Mouse (Mus musculus) hindbrain, embryonic 11.5 days (tissue): ENCODE measurements around the gene Nim1k. TPM values are rescaled to one million over a fixed set of nuclear protein-coding genes. Genes with fewer than 3 reads are reported as not detected.
"Not testable (repeated sequence)": the region's sequence is repeated elsewhere in the genome, so short reads cannot be mapped to it uniquely, and the experiment has no call there.

Experiments
- ATAC-seq: fragments of 200-750 bp; cut with Nextera tagmentation; 2 replicates; pipeline ENCODE4 v1.8.0; 2017; ENCODE audit warnings: mild to moderate bottlenecking, moderate TSS enrichment, moderate library complexity; ENCODE audit not compliant: low FRiP score
- DNase-seq: peaks from one replicate; pipeline ENCODE4 v3.0.0-alpha.2; 2015; ENCODE audit warnings: low spot score
- H3K27ac ChIP-seq: fragments of 300-500 bp; sonication (generic); 2 replicates; pipeline ENCODE4 v1.5.1; 2014; ENCODE audit warnings: mild to moderate bottlenecking, low read depth, low read length
- H3K27me3 ChIP-seq: fragments of 300-500 bp; sonication (generic); 2 replicates; pipeline ENCODE4 v1.6.1; 2014; ENCODE audit warnings: mild to moderate bottlenecking, low read length, moderate library complexity, mixed read lengths; ENCODE audit not compliant: control insufficient read depth, insufficient read depth
- H3K36me3 ChIP-seq: fragments of 300-500 bp; sonication (generic); 2 replicates; pipeline ENCODE4 v1.6.1; 2014; ENCODE audit warnings: mild to moderate bottlenecking, low read length, moderate library complexity, mixed read lengths; ENCODE audit not compliant: control insufficient read depth, insufficient read depth
- H3K4me1 ChIP-seq: fragments of 300-500 bp; sonication (generic); replicated peaks from 2 replicates; pipeline ENCODE4 v1.6.1; 2014; ENCODE audit warnings: low read length, mixed read lengths; ENCODE audit not compliant: control insufficient read depth, insufficient read depth
- H3K4me2 ChIP-seq: fragments of 300-500 bp; sonication (generic); replicated peaks from 2 replicates; pipeline ENCODE4 v1.6.1; 2014; ENCODE audit warnings: mild to moderate bottlenecking, low read depth, low read length
- H3K4me3 ChIP-seq: fragments of 300-500 bp; sonication (generic); 2 replicates; pipeline ENCODE4 v1.5.1; 2014; ENCODE audit warnings: low read depth, low read length
- H3K9ac ChIP-seq: fragments of 300-500 bp; sonication (generic); 2 replicates; pipeline ENCODE4 v1.6.1; 2014; ENCODE audit warnings: low read depth, low read length
- H3K9me3 ChIP-seq: fragments of 300-500 bp; sonication (generic); 2 replicates; pipeline ENCODE4 v1.6.1; 2016; ENCODE audit warnings: low read length; ENCODE audit not compliant: control insufficient read depth
- WGBS: fragments of 180-500 bp; shearing (Covaris S2); extraction: QIAGEN DNeasy Blood & Tissue Kit; methylation state at CpG from one replicate; pipeline ENCODE4 v1.1.7; 2014; 5-methylcytosine and 5-hydroxymethylcytosine counted together
- polyA plus RNA-seq: library from polyadenylated mRNA; unstranded; fragments of >200 nt; fragmentation: Nextera tagmentation; extraction: Ambion mirVana; gene quantifications from 2 replicates; pipeline ENCODE4 v1.2.1, GENCODE M21; 2014

Nim1k gene
- polyA plus RNA-seq, 1 experiment from 2014 or later: 1.0 TPM

DNA sequence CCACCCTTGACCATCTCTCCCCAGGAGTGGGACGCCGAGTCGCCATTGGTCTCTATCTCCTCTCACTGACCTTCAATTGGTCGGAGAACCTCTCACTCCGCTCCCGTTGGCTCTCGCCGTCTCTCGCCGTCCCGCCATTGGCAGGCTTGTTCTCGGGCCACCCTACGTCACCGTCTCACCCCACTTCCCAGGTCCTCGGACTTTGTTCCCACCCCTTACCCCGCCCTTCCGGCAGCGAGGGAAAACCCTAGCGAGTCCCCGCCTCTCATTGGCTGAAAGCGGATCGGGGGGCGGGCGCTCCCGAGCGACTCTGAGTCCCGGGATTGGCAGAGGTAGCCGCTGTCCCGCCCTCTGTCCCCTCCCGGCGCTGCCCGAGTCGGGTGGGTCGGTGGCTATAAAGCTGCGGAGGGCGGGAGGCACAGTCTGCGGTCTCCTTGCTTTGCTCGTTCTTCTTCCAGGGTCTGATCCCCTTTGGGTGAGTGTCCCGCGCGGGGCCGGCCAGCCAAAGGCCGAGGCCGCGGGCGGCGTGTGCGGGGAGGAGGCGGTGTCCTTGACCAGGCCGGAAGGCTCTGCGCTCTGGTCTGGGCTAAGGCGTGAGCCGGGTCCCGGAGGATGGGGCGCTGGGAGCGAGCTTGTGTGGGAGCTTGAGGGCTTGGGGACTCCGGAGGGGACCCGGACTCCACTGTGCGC lies 65.5 kb downstream of the Nim1k start, which contains the start of gene Hmgcs1:
TSS of gene Hmgcs1 (plus strand) at position 341 of the 690 bp plus-strand sequence.
- no peaks in the 10 kb centered on the region for H3K36me3 ChIP-seq
- under 1% methylated on average over 58 of the region's 59 CpGs for WGBS
- peak within 1 kb of the TSS; percentile 71 for H3K4me2 ChIP-seq
- peak within 1 kb of the TSS; percentile 96 for H3K27ac ChIP-seq
- peak; percentile 100 for DNase-seq
- H3K27me3 ChIP-seq: no peaks in the 10 kb centered on the region
- H3K4me3 ChIP-seq: peak within 1 kb of the TSS; percentile 93
- ATAC-seq: peak; percentile 99
- no peaks in the 10 kb centered on the region for H3K9me3 ChIP-seq
- peak within 1 kb of the TSS; percentile 96 for H3K9ac ChIP-seq
- no peaks in the 10 kb centered on the region; the same call in 1 of the 2 replicates for H3K4me1 ChIP-seq

DNA sequence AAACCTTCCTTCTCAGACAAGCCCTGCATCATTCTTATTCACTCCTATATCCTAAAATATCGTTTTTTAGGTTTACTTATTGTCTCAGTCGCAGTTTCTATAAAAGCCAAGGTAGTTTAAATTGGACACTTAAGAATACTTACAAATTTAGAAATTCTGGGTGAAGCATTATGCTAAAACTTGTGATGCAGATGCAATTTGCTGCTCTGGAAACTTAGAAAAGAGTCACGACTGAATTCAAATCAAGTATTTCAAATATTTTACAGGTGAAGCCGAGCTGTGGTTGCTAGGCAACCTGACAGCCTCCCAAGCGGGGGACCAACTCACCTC lies 66.0 kb downstream of the Nim1k start:
- H3K4me2 ChIP-seq: peak overlapping the region; percentile 30
- 13% methylated on average over 5 of the region's 5 CpGs for WGBS

DNA sequence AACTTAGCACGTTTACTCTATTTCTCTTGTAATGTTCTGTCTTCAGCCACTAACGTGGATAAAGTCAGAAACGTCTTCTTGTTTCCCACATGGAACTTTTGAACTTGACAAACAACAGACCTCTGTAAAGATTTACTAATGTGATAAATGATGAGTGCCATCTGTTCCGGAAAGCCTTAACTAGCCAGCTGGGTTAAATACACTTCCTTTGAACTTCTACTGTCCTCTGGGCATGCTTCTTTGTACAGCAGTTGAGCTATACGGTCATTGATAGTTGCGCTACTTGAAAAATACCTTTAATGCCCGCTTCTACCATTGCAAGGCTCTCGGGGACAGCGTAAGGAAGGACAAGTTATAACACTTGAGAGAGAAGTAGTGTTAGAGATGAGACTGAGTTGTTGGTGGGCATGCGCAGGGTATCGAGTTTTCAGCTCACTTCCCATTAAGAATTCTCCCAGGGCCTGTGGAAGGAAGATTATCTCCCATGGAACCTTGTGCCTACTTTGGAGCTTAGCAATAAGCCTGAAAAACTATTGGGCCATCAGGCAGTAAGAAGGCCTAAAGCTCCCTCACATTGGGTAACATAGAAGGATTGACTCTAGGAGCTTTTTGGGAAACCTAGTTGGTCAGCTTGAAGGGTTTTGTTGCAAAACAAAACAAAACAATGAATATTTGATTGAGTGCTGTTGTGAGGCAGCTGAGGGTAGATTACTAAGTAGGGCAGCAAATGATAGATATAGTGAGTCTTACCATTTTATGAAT lies 71.1 kb downstream of the Nim1k start:
- Histone ChIP-seq H3K9me3 (no peaks in the 10 kb centered on the region), H3K27me3 (no peaks in the 10 kb centered on the region), H3K9ac (no peak overlapping the region), H3K4me1 (no peaks in the 10 kb centered on the region), H3K4me3 (no peak overlapping the region), H3K27ac (no peak overlapping the region), H3K36me3 (no peaks in the 10 kb centered on the region), H3K4me2 (no peak overlapping the region)
- 80% methylated on average over 11 of the region's 11 CpGs for WGBS
- ATAC-seq (no peak), DNase-seq (no peak)

More for the DNA sequence above, 66.0 kb downstream of the Nim1k start:
- peak overlapping the region; percentile 21 for H3K4me3 ChIP-seq
- no peak for DNase-seq
- no peak overlapping the region for H3K9ac ChIP-seq
- H3K9me3 ChIP-seq: no peaks in the 10 kb centered on the region
- H3K27ac ChIP-seq: 0 out of 2 replicates have a peak overlapping the region, but pooled peaks have one; percentile 58
- no peaks in the 10 kb centered on the region for H3K36me3 ChIP-seq
- no peaks in the 10 kb centered on the region; the same call in 1 of the 2 replicates for H3K4me1 ChIP-seq
- H3K27me3 ChIP-seq: no peaks in the 10 kb centered on the region
- ATAC-seq: no peak

- WGBS: 90% methylated on average over 3 of the region's 3 CpGs
- no peaks in the 10 kb centered on the region for H3K27me3 ChIP-seq
Measured at GRCm38 (mm10) chr13:119681161-119681560, 74.5 kb downstream of the Nim1k start.

DNA sequence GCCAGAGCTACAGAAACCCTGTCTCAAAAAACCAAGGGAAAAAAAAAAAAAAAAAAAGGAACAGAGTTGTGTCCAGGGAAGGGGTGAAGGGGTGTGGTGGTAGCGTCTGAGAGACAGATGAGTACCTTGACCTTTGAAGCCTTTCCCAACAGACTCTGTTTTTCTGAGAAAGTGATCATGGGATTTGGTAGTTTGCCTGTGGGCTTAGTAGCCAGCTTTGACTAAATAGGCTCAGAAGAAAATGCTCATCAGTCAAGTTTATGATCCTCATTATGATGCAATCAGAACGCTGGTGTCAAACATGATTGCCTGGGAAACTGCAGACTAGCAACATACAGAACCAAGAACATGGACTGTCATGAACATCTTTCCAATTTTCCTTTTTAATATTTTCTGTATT lies 76.0 kb downstream of the Nim1k start:
- Histone ChIP-seq H3K9me3 (no peaks in the 10 kb centered on the region), H3K27me3 (no peaks in the 10 kb centered on the region), H3K27ac (no peak overlapping the region), H3K4me2 (no peak overlapping the region), H3K36me3 (no peaks in the 10 kb centered on the region), H3K9ac (no peak overlapping the region), H3K4me1 (no peaks in the 10 kb centered on the region), H3K4me3 (no peak overlapping the region)
- ATAC-seq (no peak), DNase-seq (no peak)
- WGBS: 73% methylated on average over 2 of the region's 2 CpGs

More at GRCm38 (mm10) chr13:119681161-119681560, 74.5 kb downstream of the Nim1k start:
- no peak overlapping the region for H3K4me2 ChIP-seq
- DNase-seq: no peak
- ATAC-seq: no peak
- H3K9me3 ChIP-seq: no peaks in the 10 kb centered on the region
- no peak overlapping the region for H3K9ac ChIP-seq
- H3K4me1 ChIP-seq: no peaks in the 10 kb centered on the region
- H3K36me3 ChIP-seq: no peaks in the 10 kb centered on the region
- no peak overlapping the region for H3K27ac ChIP-seq
- H3K4me3 ChIP-seq: no peak overlapping the region

- Histone ChIP-seq H3K36me3 (no peaks in the 10 kb centered on the region), H3K4me1 (no peaks in the 10 kb centered on the region), H3K27me3 (no peaks in the 10 kb centered on the region), H3K4me2 (no peak overlapping the region), H3K9me3 (no peaks in the 10 kb centered on the region), H3K4me3 (no peak overlapping the region), H3K9ac (no peak overlapping the region), H3K27ac (no peak overlapping the region)
- no peak for ATAC-seq
- DNase-seq: no peak
- WGBS: 80% methylated on average over 8 of the region's 8 CpGs
Measured at GRCm38 (mm10) chr13:119678794-119679193, 76.9 kb downstream of the Nim1k start.

DNA sequence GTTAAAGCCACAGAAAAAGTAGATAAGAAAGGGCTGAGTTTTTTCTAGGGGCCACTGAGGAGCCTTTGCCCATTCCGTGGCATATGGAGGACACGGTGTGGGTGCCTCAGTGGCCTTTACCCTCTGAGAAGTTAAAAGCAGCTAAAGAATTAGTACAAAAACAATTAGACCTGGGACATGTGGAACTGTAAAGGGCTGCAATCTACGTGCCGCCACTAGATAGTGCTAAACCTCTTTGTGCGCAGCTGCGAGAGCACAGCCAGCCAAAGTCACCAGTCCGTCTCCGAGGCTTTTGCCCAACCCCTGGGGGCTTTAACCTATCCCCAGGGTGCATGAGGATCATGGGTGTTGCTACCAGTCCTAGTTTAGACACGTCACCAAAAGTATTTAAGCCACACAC lies 94.3 kb downstream of the Nim1k start:
- H3K9me3 ChIP-seq, DNase-seq, H3K4me1 ChIP-seq, ATAC-seq, H3K27ac ChIP-seq, H3K4me2 ChIP-seq, H3K9ac ChIP-seq, H3K27me3 ChIP-seq, H3K4me3 ChIP-seq, H3K36me3 ChIP-seq: not testable (repeated sequence)
- WGBS: 89% methylated on average over 4 of the region's 9 CpGs
